Comparison of ENCODE assay signal across 8 mouse cellular contexts in genomic region chr9:100359934-100360716, GRCm38 (mm10).
DNase-seq lines count a peak whose midpoint lies in the region; ATAC-seq and TF ChIP-seq lines count a peak whose summit lies in the region.

No protein-coding gene starts in this region.

- no peak for ATAC-seq in hindbrain, embryonic 16.5 days
- ATAC-seq in kidney, postnatal 0 days (replicated peaks; ENCODE audit: low FRiP score, low read depth), result no peak
- no peak for ATAC-seq in neural tube, embryonic 11.5 days (ENCODE audit: insufficient read depth, low FRiP score, low TSS enrichment)
- no peak for ATAC-seq in heart, embryonic 11.5 days (replicated peaks; ENCODE audit: insufficient number of reproducible peaks, low FRiP score, low TSS enrichment)

- no peak overlapping the region for H3K27ac ChIP-seq in hindbrain, embryonic 10.5 days
- H3K27ac ChIP-seq in hindbrain, embryonic 16.5 days (ENCODE audit: low read depth, low read length), result no peak overlapping the region
- H3K27ac ChIP-seq in kidney, postnatal 0 days, result no peak overlapping the region
- H3K27ac ChIP-seq in neural tube, embryonic 11.5 days (ENCODE audit: low read depth, low read length), result no peak overlapping the region
- H3K27ac ChIP-seq in heart, embryonic 11.5 days (ENCODE audit: low read depth, low read length), result no peak overlapping the region

- TF ChIP-seq CTCF in kidney, postnatal 0 days (IDR thresholded peaks at IDR 0.05; ENCODE audit: low read depth), result peak; percentile 68

- peaks cover 7% of the 10 kb centered on the region; the same call in 1 of the 2 replicates for H3K27me3 ChIP-seq in hindbrain, embryonic 10.5 days (ENCODE audit: insufficient read depth, poor library complexity, severe bottlenecking)
- 0 out of 2 replicates have a peak, but pooled peaks cover 2% of the 10 kb centered on the region for H3K27me3 ChIP-seq in hindbrain, embryonic 16.5 days (replicated peaks; ENCODE audit: control insufficient read depth, insufficient read depth, low read length)
- H3K27me3 ChIP-seq in kidney, postnatal 0 days (ENCODE audit: insufficient read depth, low read length), result no peaks in the 10 kb centered on the region
- no peaks in the 10 kb centered on the region for H3K27me3 ChIP-seq in neural tube, embryonic 11.5 days (ENCODE audit: control insufficient read depth, insufficient read depth, low read length)
- no peaks in the 10 kb centered on the region; the same call in 1 of the 2 replicates for H3K27me3 ChIP-seq in heart, embryonic 11.5 days (ENCODE audit: control insufficient read depth, insufficient read depth, low read length)

- no peak overlapping the region for H3K4me3 ChIP-seq in hindbrain, embryonic 10.5 days
- H3K4me3 ChIP-seq in hindbrain, embryonic 16.5 days (ENCODE audit: low read length), result no peak overlapping the region
- H3K4me3 ChIP-seq in kidney, postnatal 0 days (replicated peaks; ENCODE audit: low read depth, low read length), result no peak overlapping the region
- no peak overlapping the region for H3K4me3 ChIP-seq in neural tube, embryonic 11.5 days (ENCODE audit: low read depth, low read length)
- no peak overlapping the region for H3K4me3 ChIP-seq in heart, embryonic 11.5 days (ENCODE audit: low read depth, low read length)

- H3K9me3 ChIP-seq in hindbrain, embryonic 10.5 days, result no peaks in the 10 kb centered on the region
- no peaks in the 10 kb centered on the region for H3K9me3 ChIP-seq in hindbrain, embryonic 16.5 days (ENCODE audit: control insufficient read depth, low read length)
- no peaks in the 10 kb centered on the region for H3K9me3 ChIP-seq in kidney, postnatal 0 days (replicated peaks; ENCODE audit: low read length)
- no peaks in the 10 kb centered on the region for H3K9me3 ChIP-seq in neural tube, embryonic 11.5 days (ENCODE audit: control insufficient read depth, low read length)
- H3K9me3 ChIP-seq in heart, embryonic 11.5 days (replicated peaks; ENCODE audit: control insufficient read depth, low read length), result no peaks in the 10 kb centered on the region

- DNase-seq in hindbrain, embryonic 10.5 days (ENCODE audit: low spot score), result peak; percentile 45
- peak; percentile 2 for DNase-seq in CD4-positive helper T cell, adult 2 months (ENCODE audit: low read depth, low spot score)
- DNase-seq in adrenal gland, postnatal 25 days, result peak; percentile 15
- DNase-seq in kidney, postnatal 0 days (ENCODE audit: low spot score), result peak; percentile 62
- DNase-seq in neural tube, embryonic 11.5 days (ENCODE audit: low spot score), result peak; percentile 63
- no peak for DNase-seq in right cerebral cortex, adult 18-20 months

- no peak overlapping the region for H3K9ac ChIP-seq in hindbrain, embryonic 16.5 days (ENCODE audit: low read depth, low read length)
- H3K9ac ChIP-seq in kidney, postnatal 0 days (ENCODE audit: low read depth, low read length), result no peak overlapping the region
- H3K9ac ChIP-seq in neural tube, embryonic 11.5 days (ENCODE audit: low read length), result no peak overlapping the region
- H3K9ac ChIP-seq in heart, embryonic 11.5 days (ENCODE audit: low read depth, low read length), result no peak overlapping the region

- peaks cover 6% of the 10 kb centered on the region; the same call in 1 of the 2 replicates for H3K4me1 ChIP-seq in hindbrain, embryonic 10.5 days (replicated peaks)
- no peaks in the 10 kb centered on the region for H3K4me1 ChIP-seq in hindbrain, embryonic 16.5 days (ENCODE audit: control insufficient read depth, insufficient read depth, low read depth, low read length)
- no peaks in the 10 kb centered on the region for H3K4me1 ChIP-seq in kidney, postnatal 0 days (replicated peaks; ENCODE audit: insufficient read depth, low read length)
- no peaks in the 10 kb centered on the region for H3K4me1 ChIP-seq in neural tube, embryonic 11.5 days (ENCODE audit: control insufficient read depth, insufficient read depth, low read length)
- H3K4me1 ChIP-seq in heart, embryonic 11.5 days (ENCODE audit: control insufficient read depth, insufficient read depth, low read length), result no peaks in the 10 kb centered on the region

- no peak overlapping the region for H3K4me2 ChIP-seq in hindbrain, embryonic 16.5 days (ENCODE audit: low read length)
- no peak overlapping the region for H3K4me2 ChIP-seq in kidney, postnatal 0 days (ENCODE audit: low read length)
- no peak overlapping the region for H3K4me2 ChIP-seq in neural tube, embryonic 11.5 days (ENCODE audit: low read depth)
- no peak overlapping the region for H3K4me2 ChIP-seq in heart, embryonic 11.5 days

- H3K36me3 ChIP-seq in hindbrain, embryonic 10.5 days, result no peaks in the 10 kb centered on the region
- H3K36me3 ChIP-seq in hindbrain, embryonic 16.5 days (ENCODE audit: control insufficient read depth, insufficient read depth, low read length), result no peaks in the 10 kb centered on the region
- no peaks in the 10 kb centered on the region for H3K36me3 ChIP-seq in kidney, postnatal 0 days (ENCODE audit: insufficient read depth, low read length)
- no peaks in the 10 kb centered on the region for H3K36me3 ChIP-seq in neural tube, embryonic 11.5 days (ENCODE audit: control insufficient read depth, insufficient read depth, low read length)
- H3K36me3 ChIP-seq in heart, embryonic 11.5 days (ENCODE audit: control insufficient read depth, insufficient read depth, low read length), result no peaks in the 10 kb centered on the region

- 69% methylated on average over 9 of the region's 9 CpGs for WGBS in hindbrain, embryonic 10.5 days
- 69% methylated on average over 9 of the region's 9 CpGs for WGBS in hindbrain, embryonic 16.5 days
- WGBS in kidney, postnatal 0 days, result 67% methylated on average over 9 of the region's 9 CpGs
- WGBS in neural tube, embryonic 11.5 days, result 69% methylated on average over 9 of the region's 9 CpGs
- 70% methylated on average over 9 of the region's 9 CpGs for WGBS in heart, embryonic 11.5 days (ENCODE audit: insufficient replicate concordance)
